14 mouse cellular contexts compared by ENCODE assay signal in the genomic region with DNA sequence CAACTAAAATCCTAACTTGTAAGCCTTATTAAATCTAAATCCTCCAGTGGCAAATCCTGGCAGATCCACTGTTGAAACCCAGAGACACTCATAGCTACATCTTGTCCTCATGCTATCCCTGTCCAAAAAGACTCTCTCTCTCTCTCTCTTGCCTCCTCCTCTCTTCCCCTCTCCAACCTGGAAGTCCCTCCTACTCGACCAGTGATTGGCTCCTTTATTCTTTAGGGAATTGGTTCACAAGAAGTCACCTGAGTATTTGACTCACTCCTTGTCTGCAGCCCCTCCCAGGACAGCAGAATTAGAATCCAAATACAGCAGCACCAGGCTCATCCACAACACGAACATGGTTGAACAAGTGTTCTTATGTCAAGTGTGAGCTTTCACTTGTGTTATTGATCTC.
"Had no signal": no experiment of that assay in that cellular context is flagged by ENCODE, and none has a peak within 500 bp of the region (broad histone marks: within the 10 kb centered on the region; RNA-seq: fewer than 3 reads in every experiment).

No protein-coding gene starts in this region.

- H3K27ac ChIP-seq: macrophage; midbrain, embryonic 12.5 days; midbrain, embryonic 15.5 days; neural tube, embryonic 12.5 days had no signal

- H3K9me3 ChIP-seq: megakaryocyte, embryonic 14.5 days; midbrain, embryonic 12.5 days; midbrain, embryonic 15.5 days; neural tube, embryonic 12.5 days had no signal

- H3K9ac ChIP-seq: lung, embryonic 14.5 days; midbrain, embryonic 12.5 days; midbrain, embryonic 15.5 days; neural tube, embryonic 12.5 days had no signal

- H3K27me3 ChIP-seq: megakaryocyte, embryonic 14.5 days; midbrain, embryonic 12.5 days; midbrain, embryonic 15.5 days; neural tube, embryonic 12.5 days had no signal

- H3K4me2 ChIP-seq: lung, embryonic 14.5 days; midbrain, embryonic 12.5 days; midbrain, embryonic 15.5 days; neural tube, embryonic 12.5 days had no signal

- ATAC-seq: midbrain, embryonic 15.5 days had no signal

- H3K36me3 ChIP-seq: midbrain, embryonic 12.5 days; midbrain, embryonic 15.5 days; neural tube, embryonic 12.5 days had no signal

- H3K4me1 ChIP-seq: megakaryocyte, embryonic 14.5 days; midbrain, embryonic 12.5 days; midbrain, embryonic 15.5 days had no signal

- H3K4me3 ChIP-seq: megakaryocyte, embryonic 14.5 days; midbrain, embryonic 12.5 days; midbrain, embryonic 15.5 days; neural tube, embryonic 12.5 days had no signal

- DNase-seq: lung, adult 18-20 months; lung, embryonic 14.5 days; lung, postnatal 10 days; right cerebral cortex, postnatal 14 days; right cerebral cortex, postnatal 4 days; spleen, adult 18-20 months; thymus, adult 18-20 months; thymus, postnatal 14 days; thymus, postnatal 36 days had no signal
